Mouse (Mus musculus) hindbrain, embryonic 12.5 days (tissue): Measurements from ENCODE around the gene Zfand2a. TPM values are rescaled to one million over a fixed set of nuclear protein-coding genes. Genes with fewer than 3 reads are reported as not detected.

Experiments used
- ATAC-seq: fragments of 200-750 bp; cut with Nextera tagmentation; 2 replicates; pipeline ENCODE4 v1.8.0; 2017; ENCODE audit warnings: moderate TSS enrichment; ENCODE audit not compliant: low FRiP score
- H3K27ac ChIP-seq: fragments of 300-500 bp; sonication (generic); 2 replicates; pipeline ENCODE4 v1.5.1; 2016; ENCODE audit warnings: mild to moderate bottlenecking
- H3K27me3 ChIP-seq: fragments of 300-500 bp; sonication (generic); 2 replicates; pipeline ENCODE4 v1.6.1; 2016; ENCODE audit warnings: mild to moderate bottlenecking
- H3K36me3 ChIP-seq: fragments of 300-500 bp; sonication (generic); 2 replicates; pipeline ENCODE4 v1.6.1; 2016; ENCODE audit warnings: mild to moderate bottlenecking
- H3K4me1 ChIP-seq: fragments of 300-500 bp; sonication (generic); 2 replicates; pipeline ENCODE4 v1.6.1; 2016
- H3K4me2 ChIP-seq: fragments of 300-500 bp; sonication (generic); replicated peaks from 2 replicates; pipeline ENCODE4 v1.6.1; 2016; ENCODE audit warnings: mild to moderate bottlenecking
- H3K4me3 ChIP-seq: fragments of 300-500 bp; sonication (generic); 2 replicates; pipeline ENCODE4 v1.5.1; 2016; ENCODE audit warnings: mild to moderate bottlenecking
- H3K9ac ChIP-seq: fragments of 300-500 bp; sonication (generic); 2 replicates; pipeline ENCODE4 v1.6.1; 2016; ENCODE audit warnings: mild to moderate bottlenecking, moderate library complexity
- H3K9me3 ChIP-seq: fragments of 300-500 bp; sonication (generic); replicated peaks from 2 replicates; pipeline ENCODE4 v1.6.1; 2016; ENCODE audit warnings: mild to moderate bottlenecking
- WGBS: fragments of 180-500 bp; shearing (Covaris S2); methylation state at CpG from one replicate; pipeline ENCODE4 v1.1.7; 2016; 5-methylcytosine and 5-hydroxymethylcytosine counted together
- polyA plus RNA-seq: library from polyadenylated mRNA; unstranded; fragments of >200 nt; fragmentation: Nextera tagmentation; extraction: Ambion mirVana; gene quantifications from 2 replicates; pipeline ENCODE4 v1.2.1, GENCODE M21; 2016

The Zfand2a gene
- polyA plus RNA-seq, 1 experiment from 2014 or later, result 12.0 TPM

GRCm38 (mm10) chr5:139495019-139495669 lies 10.8 kb upstream of the Zfand2a start:
- no peak for ATAC-seq
- H3K27me3 ChIP-seq, result peaks cover 9% of the 10 kb centered on the region; the same call in 1 of the 2 replicates
- WGBS, result 59% methylated on average over 21 of the region's 22 CpGs
- H3K36me3 ChIP-seq, result no peaks in the 10 kb centered on the region
- 0 out of 2 replicates have a peak, but pooled peaks cover 2% of the 10 kb centered on the region for H3K4me1 ChIP-seq
- no peaks in the 10 kb centered on the region for H3K9me3 ChIP-seq
- no peak overlapping the region for H3K4me2 ChIP-seq
- H3K9ac ChIP-seq, result no peak overlapping the region
- H3K27ac ChIP-seq, result no peak overlapping the region
- H3K4me3 ChIP-seq, result no peak overlapping the region

GRCm38 (mm10) chr5:139493690-139494089 lies 9.3 kb upstream of the Zfand2a start:
- no peak overlapping the region for H3K4me3 ChIP-seq
- H3K9ac ChIP-seq, result no peak overlapping the region
- no peak for ATAC-seq
- H3K36me3 ChIP-seq, result no peaks in the 10 kb centered on the region
- H3K27me3 ChIP-seq, result peaks cover 9% of the 10 kb centered on the region; the same call in 1 of the 2 replicates
- no peak overlapping the region for H3K27ac ChIP-seq
- WGBS, result 62% methylated on average over 5 of the region's 5 CpGs
- no peak overlapping the region for H3K4me2 ChIP-seq
- 0 out of 2 replicates have a peak, but pooled peaks cover 2% of the 10 kb centered on the region for H3K4me1 ChIP-seq
- no peaks in the 10 kb centered on the region for H3K9me3 ChIP-seq

- H3K9me3 ChIP-seq, result peaks cover 6% of the 10 kb centered on the region; the same call in 1 of the 2 replicates
- H3K4me1 ChIP-seq, result 0 out of 2 replicates have a peak, but pooled peaks cover 2% of the 10 kb centered on the region
- ATAC-seq, result peak; percentile 68; the same call in 1 of the 2 replicates
- peak overlapping the region; percentile 36 for H3K27ac ChIP-seq
- H3K9ac ChIP-seq, result no peak overlapping the region
- H3K36me3 ChIP-seq, result no peaks in the 10 kb centered on the region
- 0 out of 2 replicates have a peak, but pooled peaks cover 4% of the 10 kb centered on the region for H3K27me3 ChIP-seq
- WGBS, result 52% methylated on average over 8 of the region's 8 CpGs
- no peak overlapping the region for H3K4me3 ChIP-seq
- no peak overlapping the region for H3K4me2 ChIP-seq
These were observed 7.0 kb upstream of the Zfand2a start for GRCm38 (mm10) chr5:139491348-139491747.

GRCm38 (mm10) chr5:139490131-139490530 lies 5.8 kb upstream of the Zfand2a start:
- 77% methylated on average over 11 of the region's 11 CpGs for WGBS
- Histone ChIP-seq H3K9me3 (peaks cover 8% of the 10 kb centered on the region; the same call in 1 of the 2 replicates), H3K27ac (peak overlapping the region; percentile 35; the same call in 1 of the 2 replicates), H3K4me1 (0 out of 2 replicates have a peak, but pooled peaks cover 2% of the 10 kb centered on the region), H3K4me2 (no peak overlapping the region), H3K4me3 (no peak overlapping the region), H3K27me3 (0 out of 2 replicates have a peak, but pooled peaks cover 4% of the 10 kb centered on the region), H3K36me3 (no peaks in the 10 kb centered on the region), H3K9ac (no peak overlapping the region)
- ATAC-seq, result no peak

- Histone ChIP-seq H3K27ac (no peak overlapping the region), H3K9ac (peak overlapping the region; percentile 83), H3K9me3 (peaks cover 8% of the 10 kb centered on the region; the same call in 1 of the 2 replicates), H3K4me1 (peaks cover 10% of the 10 kb centered on the region), H3K36me3 (peaks cover 38% of the 10 kb centered on the region), H3K4me2 (peak overlapping the region; percentile 91), H3K4me3 (peak overlapping the region; percentile 92), H3K27me3 (no peaks in the 10 kb centered on the region)
- ATAC-seq, result no peak
- 67% methylated on average over 14 of the region's 14 CpGs for WGBS
These were observed 1.0 kb downstream of the Zfand2a start for GRCm38 (mm10) chr5:139483171-139483848.

GRCm38 (mm10) chr5:139480406-139480805 lies 3.9 kb downstream of the Zfand2a start:
- peaks cover 64% of the 10 kb centered on the region for H3K36me3 ChIP-seq
- H3K9me3 ChIP-seq, result no peaks in the 10 kb centered on the region
- H3K4me3 ChIP-seq, result no peak overlapping the region
- no peaks in the 10 kb centered on the region for H3K27me3 ChIP-seq
- H3K4me1 ChIP-seq, result peaks cover 10% of the 10 kb centered on the region
- H3K27ac ChIP-seq, result no peak overlapping the region
- no peak for ATAC-seq
- 90% methylated on average over 10 of the region's 10 CpGs for WGBS
- no peak overlapping the region for H3K4me2 ChIP-seq
- no peak overlapping the region for H3K9ac ChIP-seq

GRCm38 (mm10) chr5:139479088-139479487 lies 5.3 kb downstream of the Zfand2a start:
- WGBS, result 91% methylated on average over 8 of the region's 8 CpGs
- H3K36me3 ChIP-seq, result peaks cover 78% of the 10 kb centered on the region
- H3K9ac ChIP-seq, result no peak overlapping the region

GRCm38 (mm10) chr5:139474741-139475140 lies 9.6 kb downstream of the Zfand2a start:
- Histone ChIP-seq H3K36me3 (peaks cover 88% of the 10 kb centered on the region), H3K4me2 (no peak overlapping the region), H3K27me3 (no peaks in the 10 kb centered on the region), H3K27ac (no peak overlapping the region), H3K9ac (no peak overlapping the region), H3K9me3 (no peaks in the 10 kb centered on the region), H3K4me1 (no peaks in the 10 kb centered on the region), H3K4me3 (no peak overlapping the region)
- WGBS, result 64% methylated on average over 9 of the region's 9 CpGs
- peak; percentile 32; the same call in 1 of the 2 replicates for ATAC-seq

More at GRCm38 (mm10) chr5:139479088-139479487, 5.3 kb downstream of the Zfand2a start:
- no peaks in the 10 kb centered on the region for H3K27me3 ChIP-seq
- H3K4me2 ChIP-seq, result no peak overlapping the region
- no peak overlapping the region for H3K4me3 ChIP-seq
- H3K27ac ChIP-seq, result no peak overlapping the region
- no peak for ATAC-seq
- H3K9me3 ChIP-seq, result no peaks in the 10 kb centered on the region
- peaks cover 10% of the 10 kb centered on the region for H3K4me1 ChIP-seq

- no peak overlapping the region for H3K4me3 ChIP-seq
- whole genome bisulfite sequencing, result 44% methylated on average over 5 of the region's 5 CpGs
- H3K4me1 ChIP-seq, result no peaks in the 10 kb centered on the region
- H3K9me3 ChIP-seq, result no peaks in the 10 kb centered on the region
- peaks cover 24% of the 10 kb centered on the region for H3K36me3 ChIP-seq
- H3K27ac ChIP-seq, result no peak overlapping the region
- H3K9ac ChIP-seq, result no peak overlapping the region
- ATAC-seq, result no peak
- no peaks in the 10 kb centered on the region for H3K27me3 ChIP-seq
- no peak overlapping the region for H3K4me2 ChIP-seq
These were observed 16.4 kb downstream of the Zfand2a start for GRCm38 (mm10) chr5:139467998-139468397.

- no peak overlapping the region for H3K27ac ChIP-seq
- no peak overlapping the region for H3K9ac ChIP-seq
- 76% methylated on average over 4 of the region's 4 CpGs for WGBS
- H3K27me3 ChIP-seq, result no peaks in the 10 kb centered on the region
- H3K4me2 ChIP-seq, result no peak overlapping the region
- no peaks in the 10 kb centered on the region for H3K9me3 ChIP-seq
- H3K36me3 ChIP-seq, result peaks cover 12% of the 10 kb centered on the region
- no peak for ATAC-seq
- H3K4me1 ChIP-seq, result no peaks in the 10 kb centered on the region
- H3K4me3 ChIP-seq, result no peak overlapping the region
These were observed 17.5 kb downstream of the Zfand2a start for GRCm38 (mm10) chr5:139466801-139467200.

- no peak overlapping the region for H3K4me2 ChIP-seq
- no peak overlapping the region for H3K4me3 ChIP-seq
- no peak overlapping the region for H3K27ac ChIP-seq
- ATAC-seq, result no peak
- no peaks in the 10 kb centered on the region for H3K27me3 ChIP-seq
- no peaks in the 10 kb centered on the region for H3K4me1 ChIP-seq
- no peak overlapping the region for H3K9ac ChIP-seq
- no peaks in the 10 kb centered on the region for H3K9me3 ChIP-seq
- peaks cover 7% of the 10 kb centered on the region for H3K36me3 ChIP-seq
- WGBS, result 80% methylated on average over 2 of the region's 2 CpGs
These were observed 18.0 kb downstream of the Zfand2a start for GRCm38 (mm10) chr5:139466373-139466772.

- no peak overlapping the region for H3K27ac ChIP-seq
- H3K4me3 ChIP-seq, result no peak overlapping the region
- peaks cover 6% of the 10 kb centered on the region for H3K4me1 ChIP-seq
- H3K9me3 ChIP-seq, result no peaks in the 10 kb centered on the region
- H3K36me3 ChIP-seq, result no peaks in the 10 kb centered on the region
- no peak overlapping the region for H3K4me2 ChIP-seq
- H3K27me3 ChIP-seq, result no peaks in the 10 kb centered on the region
- 75% methylated on average over 4 of the region's 4 CpGs for WGBS
- no peak for ATAC-seq
- no peak overlapping the region for H3K9ac ChIP-seq
These were observed 19.5 kb downstream of the Zfand2a start for GRCm38 (mm10) chr5:139464874-139465273.
